Mouse (Mus musculus): Measurements from ENCODE around the gene Phldb1.

- no peak for TF ChIP-seq CTCF (IDR thresholded peaks at IDR 0.05; ENCODE audit: control insufficient read depth, insufficient read depth, low read length)
- TF ChIP-seq POLR2A (IDR thresholded peaks at IDR 0.05; ENCODE audit: borderline replicate concordance, control insufficient read depth, low read depth, low read length) = no peak
These were observed 7.6 kb downstream of the Phldb1 start for GRCm38 (mm10) chr9:44727441-44727840.

Data from bone marrow, adult 2 months (tissue).